Mouse (Mus musculus): ENCODE measurements around the gene Slc25a26.

DNA sequence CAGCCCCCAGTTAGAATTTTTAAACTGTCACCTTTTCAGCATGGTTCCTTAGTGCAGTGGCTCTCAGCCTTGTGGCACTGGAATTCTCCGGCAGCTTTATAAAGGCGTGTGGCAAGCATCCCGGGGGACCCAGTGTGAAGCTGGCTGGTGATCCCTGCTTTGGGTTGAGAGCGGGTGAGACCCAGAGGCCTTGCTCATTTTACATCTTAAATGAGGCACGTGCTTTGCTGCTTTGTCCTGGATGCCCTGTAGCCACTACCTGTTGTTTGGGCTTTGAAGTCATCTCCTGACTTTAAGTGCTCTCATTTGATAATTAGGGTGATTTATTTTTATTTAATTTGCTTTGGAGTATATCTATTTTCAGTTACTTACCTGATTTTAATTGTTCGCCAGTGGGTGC is 7.8 kb downstream of the Slc25a26 start:
- TF ChIP-seq CTCF (IDR thresholded peaks at IDR 0.05; ENCODE audit: insufficient read depth, low read depth, low read length) (no peak), POLR2A (IDR thresholded peaks at IDR 0.05; ENCODE audit: insufficient read depth, low read depth, low read length) (no peak)
